Mouse (Mus musculus) megakaryocyte-erythroid progenitor cell, adult 5-6 weeks (primary cell): ENCODE measurements around the gene Susd4. TPM values are rescaled to one million over a fixed set of nuclear protein-coding genes. Genes with fewer than 3 reads are reported as not detected.

Source experiments
- ATAC-seq: replicated peaks from 2 replicates; pipeline ENCODE4 v1.8.0; 2016; ENCODE audit warnings: mild to moderate bottlenecking, inconsistent platforms; ENCODE audit not compliant: severe bottlenecking, poor library complexity, low FRiP score, low TSS enrichment
- total RNA-seq, 2 experiments: library from RNA; stranded (forward) in 1 of 2; stranded (reverse) in 1 of 2; fragments of 200-1000, 215-1000 nt in 1 of 2; fragments of >200 nt in 1 of 2; fragmentation: Nextera tagmentation in 1 of 2; gene quantifications; 2 replicates each; pipeline ENCODE4 v1.2.3; 2014 to 2017

The Susd4 gene
- total RNA-seq (2014; fragmentation: Nextera tagmentation) (0.12 and 0.26 TPM in 2 replicates), total RNA-seq (2017) (not detected in 2 replicates)

GRCm38 (mm10) chr1:182763716-182764461, at the start of gene Susd4:
Gene Susd4 (plus strand): TSS chr1:182763860.
- ATAC-seq, result peak; percentile 34

DNA sequence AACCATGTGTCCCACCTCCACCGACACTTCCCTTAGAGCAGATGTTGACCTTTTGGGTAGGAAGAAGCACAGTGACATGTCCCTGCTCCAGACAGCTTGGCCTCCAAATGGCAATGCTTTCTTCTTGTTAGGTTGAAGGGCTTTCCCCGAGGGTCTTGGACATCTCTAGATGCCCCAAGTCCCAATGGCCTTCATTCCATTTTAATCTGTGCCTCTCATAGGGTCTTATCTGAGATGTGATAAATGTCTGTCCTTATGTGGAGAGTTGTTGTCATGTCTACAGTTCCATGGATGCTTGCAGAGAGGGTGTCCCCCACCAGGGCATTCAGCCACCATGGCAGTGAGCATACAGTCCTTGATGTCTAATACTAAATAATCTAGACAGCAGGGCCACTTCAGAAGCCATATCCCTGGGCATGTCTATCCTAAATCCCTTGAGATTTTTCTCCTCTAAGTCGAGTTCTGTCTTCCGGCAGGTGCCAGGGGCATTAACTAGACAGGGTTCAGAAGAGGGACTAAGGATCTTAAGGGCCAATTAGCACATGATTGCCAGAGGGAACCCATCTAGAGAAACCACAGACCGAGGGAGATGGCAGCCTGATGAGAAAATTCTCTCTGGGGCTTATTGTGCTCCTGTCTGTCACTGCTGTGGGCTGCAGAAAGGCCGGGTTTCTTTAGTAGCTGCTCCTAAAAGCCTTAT, 49.3 kb upstream of the Susd4 start:
- ATAC-seq, result no peak

DNA sequence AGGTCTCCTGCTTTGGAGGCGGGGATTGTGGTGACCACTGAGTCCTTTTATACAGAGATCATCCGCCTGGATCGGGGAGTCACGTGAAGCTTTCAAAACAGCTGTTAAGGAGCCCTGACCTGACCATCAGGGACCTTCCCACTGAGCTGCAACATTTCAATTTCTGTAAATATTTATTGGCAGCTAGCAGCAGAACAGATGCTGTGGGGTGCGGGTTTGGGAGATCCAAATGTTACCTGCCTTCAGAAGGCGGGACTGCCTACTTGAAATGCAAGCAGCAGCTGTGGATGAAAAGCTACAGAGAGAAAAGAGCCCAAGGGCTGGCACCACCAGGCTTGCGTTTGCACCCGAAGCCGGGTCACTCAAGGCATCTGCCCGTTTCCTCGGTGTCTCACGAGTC, 36.1 kb upstream of the Susd4 start:
- no peak for ATAC-seq

GRCm38 (mm10) chr1:182729002-182729401, 34.7 kb upstream of the Susd4 start:
- ATAC-seq, result no peak

- ATAC-seq, result no peak
Measured at GRCm38 (mm10) chr1:182732695-182733094, 31.0 kb upstream of the Susd4 start.

- ATAC-seq, result 0 out of 2 replicates have a peak, but pooled peaks have one; percentile 18
Measured at GRCm38 (mm10) chr1:182735891-182736290, 27.8 kb upstream of the Susd4 start.

DNA sequence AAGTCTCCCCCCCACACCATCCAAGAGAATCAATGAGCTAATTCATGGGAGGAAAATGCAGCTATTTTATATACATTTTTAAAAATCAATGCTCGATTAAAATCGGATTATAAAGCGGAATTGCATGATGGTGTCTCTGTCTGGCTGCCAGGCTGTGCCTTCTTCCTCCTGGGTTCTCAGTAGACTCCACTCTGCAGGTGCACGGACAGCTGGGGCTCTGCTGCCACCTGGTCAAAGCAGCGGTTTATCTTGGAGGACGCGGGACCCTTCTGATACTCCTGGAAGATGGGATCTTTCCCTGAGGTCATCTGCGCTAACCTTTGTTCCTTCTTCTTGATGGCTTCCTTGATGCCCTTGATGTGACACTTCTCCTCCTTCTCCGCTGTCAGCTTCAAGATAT, 16.6 kb upstream of the Susd4 start:
- no peak for ATAC-seq

GRCm38 (mm10) chr1:182747834-182748233, 15.8 kb upstream of the Susd4 start:
- ATAC-seq, result no peak

- no peak for ATAC-seq
Measured at GRCm38 (mm10) chr1:182749080-182749479, 14.6 kb upstream of the Susd4 start, which contains the start of gene Ccdc185. Gene Ccdc185 (minus strand): TSS chr1:182749180.

- no peak for ATAC-seq
Measured at GRCm38 (mm10) chr1:182751301-182751700, 12.4 kb upstream of the Susd4 start.

- no peak for ATAC-seq
Measured at GRCm38 (mm10) chr1:182753694-182754093, 10.0 kb upstream of the Susd4 start.

DNA sequence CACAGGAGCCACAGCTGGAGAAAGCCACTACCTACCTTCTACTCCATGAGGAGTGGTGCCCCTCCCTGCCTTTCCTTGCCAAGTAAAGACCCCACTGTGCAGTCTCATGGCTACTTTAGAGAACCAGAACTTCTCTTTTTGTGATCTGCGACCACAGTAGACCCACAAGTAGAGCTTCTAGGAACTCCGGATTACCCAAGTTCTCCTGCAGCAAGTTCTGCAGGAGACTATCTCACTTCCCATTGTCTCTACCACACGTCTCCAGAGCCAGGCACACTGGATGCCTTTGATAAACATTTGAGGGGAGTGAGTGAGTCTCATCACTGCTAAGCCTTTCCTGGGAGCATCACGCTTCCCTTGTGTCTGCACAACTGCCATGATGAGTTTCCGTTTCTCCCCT, 8.8 kb upstream of the Susd4 start:
- ATAC-seq, result no peak

GRCm38 (mm10) chr1:182758783-182759182, 4.9 kb upstream of the Susd4 start:
- ATAC-seq, result no peak

DNA sequence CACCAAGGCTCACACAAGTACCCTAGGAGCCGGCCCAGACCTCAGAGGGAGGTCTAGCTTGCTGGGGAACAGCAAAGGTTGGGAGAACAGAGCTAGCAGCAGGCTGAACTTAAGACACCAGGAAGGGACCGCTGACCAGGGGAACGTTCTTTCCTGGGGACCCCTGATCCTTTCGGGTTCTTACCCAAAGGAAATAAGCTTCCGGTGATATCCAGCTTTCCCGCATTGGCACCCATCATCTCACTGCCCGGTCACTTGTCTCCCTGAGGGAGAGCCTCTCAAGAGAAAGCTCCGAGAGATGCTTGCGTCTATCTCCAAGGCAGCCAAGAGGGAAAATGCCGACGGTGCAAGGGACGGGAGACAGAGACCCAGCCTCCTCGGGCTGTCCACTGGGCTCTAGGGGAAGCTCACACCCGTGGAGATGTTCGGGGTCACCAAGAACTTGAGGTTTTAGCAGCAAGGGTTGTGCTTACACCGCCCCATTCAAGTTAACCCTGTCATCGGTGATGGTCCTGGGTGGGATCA, 407 bp upstream of the Susd4 start:
- ATAC-seq, result no peak

DNA sequence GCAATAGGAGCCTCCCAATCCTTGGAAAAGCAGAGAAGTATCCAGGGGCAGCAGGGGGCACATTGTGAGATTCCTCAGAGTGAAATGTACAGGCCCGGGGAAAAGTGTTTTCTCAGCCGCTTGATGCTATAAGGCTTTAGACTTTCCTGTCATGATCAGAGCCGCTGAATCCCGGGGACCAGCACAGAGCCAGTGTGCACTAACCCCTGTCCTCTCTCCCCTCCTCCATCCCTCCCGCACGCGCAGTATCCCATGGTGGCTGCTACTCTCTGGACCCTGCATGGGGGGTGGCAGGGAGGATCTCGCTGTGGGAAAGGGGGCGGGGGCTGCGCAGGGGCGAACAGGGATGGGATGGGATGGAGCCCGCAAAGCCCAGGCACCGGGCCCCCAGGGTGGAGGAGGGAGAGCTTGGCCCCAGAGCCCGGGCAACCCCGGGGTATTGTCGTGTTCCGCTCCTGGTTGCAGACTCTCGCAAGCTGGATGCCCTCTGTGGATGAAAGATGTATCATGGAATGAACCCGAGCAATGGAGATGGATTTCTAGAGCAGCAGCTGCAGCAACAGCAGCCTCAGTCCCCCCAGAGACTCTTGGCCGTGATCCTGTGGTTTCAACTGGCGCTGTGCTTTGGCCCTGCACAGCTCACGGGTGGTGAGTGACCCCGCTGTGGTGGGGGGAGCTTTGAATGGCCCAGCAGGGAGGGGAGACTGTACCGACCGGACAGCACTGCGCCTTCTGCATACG, 1.1 kb downstream of the Susd4 start:
- ATAC-seq, result no peak

GRCm38 (mm10) chr1:182775576-182775975, 11.9 kb downstream of the Susd4 start:
- ATAC-seq, result no peak

DNA sequence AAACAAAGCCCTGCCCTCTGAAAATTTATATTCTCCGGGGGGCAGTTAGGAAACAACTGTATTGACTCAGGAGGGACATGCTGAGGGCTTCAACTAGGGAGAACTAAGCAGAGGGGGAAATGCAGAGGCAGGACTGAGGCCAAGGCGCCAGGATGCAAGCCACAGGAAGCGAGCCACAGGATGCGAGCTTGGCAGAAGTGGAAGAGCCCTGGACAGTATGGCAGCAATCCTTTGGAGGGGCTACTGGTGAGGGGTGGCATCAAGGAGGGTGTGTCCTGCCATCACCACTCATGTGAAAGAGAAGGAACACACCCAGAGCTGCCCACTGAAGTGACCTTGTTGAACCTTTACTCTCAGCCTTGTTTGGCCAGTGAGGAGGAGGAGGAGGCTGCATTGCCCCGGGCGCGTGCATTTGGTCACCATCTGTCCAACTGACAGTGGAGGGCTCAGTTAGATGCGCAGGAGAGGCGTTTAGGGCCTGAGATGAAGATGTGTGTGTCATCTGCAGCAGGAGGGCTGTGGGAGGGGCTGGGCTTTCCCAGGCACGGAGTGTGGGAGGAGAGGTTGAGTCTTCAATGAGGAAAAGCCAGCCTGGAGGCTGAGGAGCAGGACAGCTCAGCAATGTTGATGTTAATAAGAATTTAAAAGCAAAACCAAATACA, 13.2 kb downstream of the Susd4 start:
- ATAC-seq, result no peak

- no peak for ATAC-seq
Measured at GRCm38 (mm10) chr1:182778225-182778624, 14.6 kb downstream of the Susd4 start.

DNA sequence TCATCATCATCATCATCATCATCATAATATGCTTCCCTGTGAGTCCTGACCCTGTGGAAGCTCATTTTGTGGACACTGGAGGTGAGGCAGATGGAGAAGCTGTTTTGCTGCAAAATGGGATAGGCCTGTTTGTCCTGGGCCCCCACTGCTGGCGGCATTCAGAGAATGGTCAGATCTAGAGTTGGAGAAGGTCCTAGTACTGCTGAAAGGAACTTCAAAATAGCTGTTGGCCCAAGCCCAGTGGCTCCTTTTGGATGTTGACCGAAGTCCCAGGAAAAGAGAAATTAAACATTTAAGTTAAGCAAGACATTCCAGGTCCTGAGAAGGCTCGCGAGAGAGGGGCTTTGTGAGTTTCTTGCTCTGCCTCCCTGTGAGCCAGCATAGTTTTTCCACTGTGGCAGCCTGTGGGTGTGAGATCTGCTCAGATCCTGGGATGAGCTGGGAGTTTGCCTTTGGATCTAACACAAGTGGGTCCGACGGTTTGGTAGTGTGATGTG, 15.4 kb downstream of the Susd4 start:
- ATAC-seq, result no peak
